Mouse (Mus musculus) hindbrain, postnatal 0 days (tissue): ENCODE data around the gene Crlf3. TPM values are rescaled to one million over a fixed set of nuclear protein-coding genes. Genes with fewer than 3 reads are reported as not detected.
"Not testable (repeated sequence)": the region's sequence is repeated elsewhere in the genome, so short reads cannot be mapped to it uniquely, and the experiment has no call there.

Experiments used
- ATAC-seq: fragments of 200-750 bp; cut with Nextera tagmentation; 2 replicates; pipeline ENCODE4 v1.8.0; 2017; ENCODE audit warnings: mild to moderate bottlenecking, moderate TSS enrichment, moderate library complexity
- DNase-seq: peaks from one replicate; pipeline ENCODE4 v3.0.0-alpha.2; 2015; ENCODE audit warnings: low spot score
- H3K27ac ChIP-seq: fragments of 300-500 bp; sonication (generic); 2 replicates; pipeline ENCODE4 v1.5.1; 2014; ENCODE audit warnings: mild to moderate bottlenecking
- H3K27me3 ChIP-seq: fragments of 300-500 bp; sonication (generic); 2 replicates; pipeline ENCODE4 v1.6.1; 2014; ENCODE audit warnings: low read length, mixed read lengths; ENCODE audit not compliant: insufficient read depth
- H3K36me3 ChIP-seq: fragments of 300-500 bp; sonication (generic); 2 replicates; pipeline ENCODE4 v1.6.1; 2014; ENCODE audit warnings: low read length, mixed read lengths; ENCODE audit not compliant: insufficient read depth
- H3K4me1 ChIP-seq: fragments of 300-500 bp; sonication (generic); 2 replicates; pipeline ENCODE4 v1.6.1; 2014; ENCODE audit warnings: antibody characterized with exemption, low read length, mixed read lengths; ENCODE audit not compliant: insufficient read depth
- H3K4me2 ChIP-seq: fragments of 300-500 bp; sonication (generic); 2 replicates; pipeline ENCODE4 v1.6.1; 2014; ENCODE audit warnings: low read depth, mild to moderate bottlenecking, low read length, moderate library complexity, mixed read lengths
- H3K4me3 ChIP-seq: fragments of 300-500 bp; sonication (generic); 2 replicates; pipeline ENCODE4 v1.5.1; 2014; ENCODE audit warnings: low read length
- H3K9ac ChIP-seq: fragments of 300-500 bp; sonication (generic); replicated peaks from 2 replicates; pipeline ENCODE4 v1.6.1; 2014; ENCODE audit warnings: mild to moderate bottlenecking, low read length, moderate library complexity, mixed read lengths
- H3K9me3 ChIP-seq: fragments of 300-500 bp; sonication (generic); 2 replicates; pipeline ENCODE4 v1.6.1; 2016; ENCODE audit warnings: low read length, mixed read lengths
- CTCF ChIP-seq: IDR thresholded peaks from 2 replicates; pipeline ENCODE4 v1.5.1; 2016; ENCODE audit warnings: antibody characterized with exemption, control low read depth, low read depth
- WGBS: fragments of 180-500 bp; shearing (Covaris S2); extraction: QIAGEN DNeasy Blood & Tissue Kit; methylation state at CpG from one replicate; pipeline ENCODE4 v1.1.7; 2014; 5-methylcytosine and 5-hydroxymethylcytosine counted together
- polyA plus RNA-seq: library from polyadenylated mRNA; unstranded; fragments of >200 nt; fragmentation: Nextera tagmentation; extraction: Ambion mirVana; gene quantifications from 2 replicates; pipeline ENCODE4 v1.2.1, GENCODE M21; 2015
- total RNA-seq: library from RNA; depleted of rRNA; stranded (reverse); fragments of >200 nt; gene quantifications from 2 replicates; pipeline ENCODE4 v1.2.3, GENCODE M21; 2014

Gene Crlf3
- total and polyA plus RNA-seq, 2 experiments from 2014 or later, result 11.0 to 15.8 TPM

DNA sequence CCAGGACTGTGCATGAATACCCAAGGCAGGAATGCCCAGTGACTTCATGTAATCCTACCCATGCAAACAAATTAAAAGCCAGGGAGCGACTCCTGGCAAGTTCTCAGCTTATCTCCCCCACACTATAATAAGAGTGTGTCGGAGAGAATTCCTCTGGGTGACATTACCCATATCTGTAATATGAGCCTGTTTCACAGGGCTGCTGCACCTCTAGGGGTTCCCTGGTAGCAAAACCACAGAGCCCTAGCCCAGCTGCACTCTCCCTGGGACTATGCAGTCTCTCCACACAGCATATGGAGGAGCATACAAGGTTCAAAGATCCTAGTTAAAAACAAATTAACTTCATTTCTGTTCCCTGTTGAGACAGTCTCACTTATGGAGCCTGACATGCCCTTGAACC lies 30.7 kb downstream of the Crlf3 start:
- H3K4me2 ChIP-seq, result no peak overlapping the region
- H3K4me3 ChIP-seq, result no peak overlapping the region
- H3K9ac ChIP-seq, result no peak overlapping the region
- ATAC-seq (no peak), DNase-seq (no peak)
- no peaks in the 10 kb centered on the region for H3K27me3 ChIP-seq
- H3K4me1 ChIP-seq, result no peaks in the 10 kb centered on the region
- no peak overlapping the region for H3K27ac ChIP-seq
- whole genome bisulfite sequencing, result 60% methylated on average over 2 of the region's 2 CpGs
- no peak for TF ChIP-seq CTCF
- no peaks in the 10 kb centered on the region for H3K9me3 ChIP-seq
- peaks cover 13% of the 10 kb centered on the region; the same call in 1 of the 2 replicates for H3K36me3 ChIP-seq

DNA sequence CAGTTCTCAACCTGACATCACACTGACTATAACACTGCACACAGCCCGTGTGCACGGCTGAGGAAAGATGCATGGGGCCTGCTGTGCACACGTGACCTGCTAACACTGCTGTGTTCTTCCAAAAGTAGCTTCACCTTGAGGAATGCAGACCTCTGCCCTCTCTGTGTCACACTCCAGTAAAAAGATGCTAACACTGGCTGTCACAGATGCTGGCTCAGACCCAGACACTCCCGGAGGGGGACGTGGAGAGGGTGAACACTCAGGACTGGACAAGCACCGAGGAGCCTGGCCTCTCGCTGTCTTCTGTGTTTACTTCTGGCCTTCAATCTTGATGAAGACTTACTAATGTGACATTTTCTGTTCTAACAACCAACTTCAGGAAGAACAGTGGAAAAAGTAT lies 33.9 kb downstream of the Crlf3 start:
- Histone ChIP-seq H3K4me3 (no peak overlapping the region), H3K9ac (no peak overlapping the region), H3K27ac (no peak overlapping the region), H3K36me3 (no peaks in the 10 kb centered on the region; the same call in 1 of the 2 replicates), H3K27me3 (no peaks in the 10 kb centered on the region), H3K4me2 (no peak overlapping the region), H3K9me3 (no peaks in the 10 kb centered on the region), H3K4me1 (no peaks in the 10 kb centered on the region)
- WGBS, result 74% methylated on average over 7 of the region's 7 CpGs
- TF ChIP-seq CTCF, result no peak
- no peak for ATAC-seq
- no peak for DNase-seq

DNA sequence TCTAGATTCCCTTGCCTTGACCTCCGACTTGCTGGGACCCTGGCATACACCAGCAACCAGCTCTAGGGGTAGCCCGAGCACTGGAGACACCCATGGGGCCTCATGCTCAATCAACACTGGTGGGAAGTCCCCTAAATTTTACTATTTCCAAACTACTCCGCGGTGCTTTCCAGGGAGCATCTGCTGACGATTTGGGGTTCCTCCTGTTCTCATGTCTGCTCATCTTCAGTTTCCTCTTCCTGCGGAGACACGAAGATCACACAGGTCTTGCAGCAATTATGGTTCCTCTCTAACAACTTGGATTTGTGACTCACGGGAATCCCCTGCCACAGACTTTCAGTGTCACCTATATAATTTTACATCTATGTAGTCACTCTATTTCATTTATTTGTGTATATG lies 37.4 kb downstream of the Crlf3 start:
- Histone ChIP-seq H3K9me3 (no peaks in the 10 kb centered on the region), H3K27ac (no peak overlapping the region), H3K4me3 (no peak overlapping the region), H3K36me3 (no peaks in the 10 kb centered on the region), H3K27me3 (no peaks in the 10 kb centered on the region), H3K4me2 (no peak overlapping the region), H3K4me1 (no peaks in the 10 kb centered on the region), H3K9ac (no peak overlapping the region)
- ATAC-seq (no peak), DNase-seq (no peak)
- no peak for TF ChIP-seq CTCF
- WGBS, result 90% methylated on average over 8 of the region's 8 CpGs

DNA sequence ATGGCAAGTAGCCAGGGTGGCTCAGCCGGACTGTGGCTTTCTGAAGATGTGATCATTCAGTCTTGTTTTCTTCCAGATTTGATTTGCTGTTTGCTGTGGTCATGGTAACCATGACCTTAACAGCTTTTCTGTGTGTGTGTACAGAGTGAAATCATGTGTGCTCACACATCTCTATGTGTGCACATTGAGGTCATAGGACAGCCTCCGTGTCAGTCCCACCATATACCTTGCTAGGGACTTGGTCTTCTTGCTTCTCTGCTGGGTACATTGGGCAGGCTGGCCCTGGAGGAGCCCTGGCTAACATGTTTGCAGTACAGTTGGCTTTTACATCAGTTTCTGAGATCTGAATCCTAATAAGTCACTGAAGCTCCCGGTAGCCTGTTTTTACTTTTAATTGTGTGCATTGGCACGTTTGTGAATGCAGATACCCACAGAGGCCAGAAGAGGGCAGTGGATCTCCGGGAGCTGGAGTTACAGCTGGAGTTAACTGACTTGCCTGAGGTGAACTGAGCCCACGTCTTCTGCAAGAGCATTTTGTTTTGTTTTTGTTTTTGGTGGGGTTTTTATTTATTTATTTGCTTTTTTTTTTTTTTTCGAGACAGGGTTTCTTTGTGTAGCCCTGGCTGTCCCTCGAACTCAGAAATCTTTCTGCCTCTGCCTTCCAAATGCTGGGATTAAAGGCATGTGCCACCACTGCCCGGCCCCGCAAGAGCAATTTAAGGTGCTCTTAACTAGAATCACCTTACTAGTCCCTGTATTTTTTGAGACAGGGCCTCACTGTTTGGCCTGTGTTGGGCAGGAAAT lies 38.0 kb downstream of the Crlf3 start:
- no peaks in the 10 kb centered on the region for H3K36me3 ChIP-seq
- no peak overlapping the region for H3K4me2 ChIP-seq
- 54% methylated on average over 10 of the region's 10 CpGs for WGBS
- DNase-seq (peak; percentile 60), ATAC-seq (no peak)
- H3K27ac ChIP-seq, result no peak overlapping the region
- no peaks in the 10 kb centered on the region for H3K4me1 ChIP-seq
- no peaks in the 10 kb centered on the region for H3K27me3 ChIP-seq
- TF ChIP-seq CTCF, result peak; percentile 73
- H3K9ac ChIP-seq, result no peak overlapping the region
- H3K9me3 ChIP-seq, result no peaks in the 10 kb centered on the region
- H3K4me3 ChIP-seq, result no peak overlapping the region

DNA sequence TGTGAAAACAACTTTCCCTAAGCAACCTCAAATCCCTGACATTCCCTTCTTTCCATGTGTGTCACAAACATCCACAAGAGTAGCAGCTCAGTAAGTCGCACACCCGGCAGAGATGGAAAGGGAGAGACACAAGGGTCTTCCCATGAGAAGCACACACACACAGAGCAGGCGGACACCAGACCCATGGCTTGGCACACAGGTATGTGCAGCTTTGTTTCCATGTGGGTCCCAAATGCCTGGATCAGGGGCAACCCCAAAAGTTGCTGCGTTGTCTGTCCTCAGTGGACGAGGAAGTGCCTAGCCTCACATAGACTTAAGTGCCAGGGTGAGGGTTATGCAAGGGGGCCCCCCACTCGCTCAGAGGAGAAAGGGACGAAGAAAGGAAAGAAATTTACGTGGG lies 43.3 kb downstream of the Crlf3 start:
- ATAC-seq (no peak), DNase-seq (no peak)
- H3K27me3 ChIP-seq, result no peaks in the 10 kb centered on the region
- H3K4me2 ChIP-seq, result no peak overlapping the region
- no peak for TF ChIP-seq CTCF
- no peak overlapping the region for H3K9ac ChIP-seq
- 76% methylated on average over 8 of the region's 8 CpGs for WGBS
- no peak overlapping the region for H3K4me3 ChIP-seq
- no peak overlapping the region for H3K27ac ChIP-seq
- no peaks in the 10 kb centered on the region for H3K4me1 ChIP-seq
- H3K9me3 ChIP-seq, result no peaks in the 10 kb centered on the region
- peaks cover 2% of the 10 kb centered on the region for H3K36me3 ChIP-seq

DNA sequence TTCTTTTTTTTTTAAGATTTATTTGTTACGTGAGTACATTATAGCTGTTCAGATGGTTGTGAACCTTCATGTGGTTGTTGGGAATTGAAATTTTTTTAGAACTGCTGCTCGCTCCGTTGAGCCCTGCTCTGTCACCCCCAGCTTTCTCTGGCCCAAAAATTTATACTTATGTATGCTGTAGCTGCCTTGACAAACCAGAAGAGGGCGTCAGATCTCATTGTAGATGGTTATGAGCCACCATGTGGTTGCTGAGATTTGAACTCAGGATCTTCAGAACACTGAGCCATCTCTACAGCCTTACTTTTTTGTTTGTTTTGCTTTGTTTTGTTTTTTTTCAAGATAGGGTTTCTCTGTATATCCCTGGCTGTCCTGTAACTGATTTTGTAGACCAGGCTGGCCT lies 59.5 kb downstream of the Crlf3 start:
- WGBS, result 89% methylated on average over 4 of the region's 4 CpGs
- H3K4me2 ChIP-seq, result no peak overlapping the region
- DNase-seq (no peak), ATAC-seq (no peak)
- no peak overlapping the region for H3K27ac ChIP-seq
- no peak overlapping the region for H3K9ac ChIP-seq
- H3K27me3 ChIP-seq, result no peaks in the 10 kb centered on the region
- H3K4me1 ChIP-seq, result no peaks in the 10 kb centered on the region
- TF ChIP-seq CTCF, result no peak
- H3K4me3 ChIP-seq, result no peak overlapping the region
- H3K36me3 ChIP-seq, result peaks cover 42% of the 10 kb centered on the region; the same call in 1 of the 2 replicates
- no peaks in the 10 kb centered on the region for H3K9me3 ChIP-seq

DNA sequence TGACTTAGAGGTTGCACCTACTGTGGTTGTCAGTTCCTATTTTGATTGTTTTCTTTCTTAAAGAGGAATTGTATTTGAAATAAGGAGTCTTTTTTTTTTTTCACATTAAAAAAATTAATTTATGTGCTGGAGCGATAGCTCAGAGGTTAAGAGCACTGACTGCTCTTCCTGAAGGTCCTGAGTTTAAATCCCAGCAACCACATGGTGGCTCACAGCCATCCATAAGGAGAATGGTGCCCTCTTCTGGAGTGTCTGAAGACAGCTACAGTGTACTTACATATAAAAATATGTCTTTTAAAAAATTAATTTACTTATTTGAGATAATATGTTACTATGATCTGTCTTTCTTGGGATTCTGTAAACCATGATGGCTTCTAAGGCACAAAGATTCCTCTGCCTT lies 61.0 kb downstream of the Crlf3 start:
- Histone ChIP-seq H3K4me1 (no peaks in the 10 kb centered on the region), H3K27ac (no peak overlapping the region), H3K9me3 (no peaks in the 10 kb centered on the region), H3K36me3 (peaks cover 31% of the 10 kb centered on the region; the same call in 1 of the 2 replicates), H3K4me3 (no peak overlapping the region), H3K4me2 (no peak overlapping the region), H3K27me3 (no peaks in the 10 kb centered on the region), H3K9ac (no peak overlapping the region)
- WGBS, result 95% methylated on average over 1 of the region's 1 CpGs
- no peak for ATAC-seq
- no peak for DNase-seq
- no peak for TF ChIP-seq CTCF

DNA sequence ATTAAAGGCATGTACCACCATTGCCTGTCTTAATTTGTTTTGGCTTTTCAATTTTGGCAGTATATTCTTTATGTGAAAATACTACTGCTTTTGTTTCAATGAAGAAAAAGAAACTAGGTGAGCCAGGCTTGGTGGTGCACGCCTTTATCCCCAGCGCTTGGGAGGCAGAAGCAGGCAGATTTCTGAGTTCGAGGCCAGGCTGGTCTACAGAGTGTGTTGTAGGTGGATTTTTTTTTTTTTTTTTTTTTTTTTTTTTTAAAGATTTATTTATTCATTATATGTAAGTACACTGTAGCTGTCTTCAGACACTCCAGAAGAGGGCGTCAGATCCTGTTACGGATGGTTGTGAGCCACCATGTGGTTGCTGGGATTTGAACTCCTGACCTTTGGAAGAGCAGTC lies 64.3 kb downstream of the Crlf3 start:
- not testable (repeated sequence) for H3K27me3 ChIP-seq, H3K9ac ChIP-seq, DNase-seq, H3K4me1 ChIP-seq, H3K4me3 ChIP-seq, ATAC-seq, H3K27ac ChIP-seq, H3K4me2 ChIP-seq, H3K9me3 ChIP-seq
- WGBS, result 96% methylated on average over 3 of the region's 5 CpGs
- H3K36me3 ChIP-seq, result peaks cover 21% of the 10 kb centered on the region
